Mouse (Mus musculus) kidney, adult 11 months (tissue): ENCODE measurements around the gene Fars2.

ENCODE experiments used
- DNase-seq: peaks from one replicate; pipeline ENCODE4 v3.0.0; 2022

The Fars2 gene

DNA sequence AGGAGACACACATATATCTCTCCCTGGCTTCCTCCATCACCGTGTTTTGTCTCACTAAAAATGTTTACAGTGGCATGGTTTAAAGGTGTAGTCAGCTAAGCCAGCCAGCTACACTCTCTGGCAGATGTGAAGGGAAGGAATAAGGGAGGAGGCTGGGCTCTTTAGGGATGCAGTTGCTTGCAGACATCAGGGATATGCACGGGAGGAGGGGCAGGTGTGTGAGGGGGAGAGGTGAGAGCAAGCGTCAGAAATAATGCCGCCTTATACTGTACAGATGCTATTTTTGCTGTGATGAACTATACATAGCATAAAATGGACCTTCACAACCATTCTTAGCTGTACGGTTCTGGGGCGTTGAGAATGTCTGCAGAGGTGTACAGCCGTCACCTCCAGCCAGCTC lies 467.0 kb downstream of the Fars2 start:
- DNase-seq, result no peak

DNA sequence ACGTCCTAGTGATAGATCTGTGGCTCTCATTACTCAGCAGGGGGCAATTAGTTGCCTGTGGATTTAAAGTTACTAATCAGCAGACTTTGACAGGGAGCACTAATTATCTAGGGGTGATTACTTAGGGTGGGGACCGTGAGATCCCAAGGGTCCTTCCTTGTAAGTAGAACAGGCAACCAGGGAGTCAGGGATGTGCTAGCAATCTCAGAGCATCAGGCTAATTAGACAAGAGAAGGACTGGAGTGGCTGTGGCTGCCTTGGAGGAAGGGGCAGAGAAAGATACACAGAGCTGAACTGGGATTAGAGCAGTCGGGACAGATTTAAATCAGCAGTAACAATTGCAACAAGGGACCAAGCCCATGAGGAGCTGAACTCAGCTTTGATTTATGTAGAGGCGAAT lies 471.9 kb downstream of the Fars2 start:
- DNase-seq, result no peak

DNA sequence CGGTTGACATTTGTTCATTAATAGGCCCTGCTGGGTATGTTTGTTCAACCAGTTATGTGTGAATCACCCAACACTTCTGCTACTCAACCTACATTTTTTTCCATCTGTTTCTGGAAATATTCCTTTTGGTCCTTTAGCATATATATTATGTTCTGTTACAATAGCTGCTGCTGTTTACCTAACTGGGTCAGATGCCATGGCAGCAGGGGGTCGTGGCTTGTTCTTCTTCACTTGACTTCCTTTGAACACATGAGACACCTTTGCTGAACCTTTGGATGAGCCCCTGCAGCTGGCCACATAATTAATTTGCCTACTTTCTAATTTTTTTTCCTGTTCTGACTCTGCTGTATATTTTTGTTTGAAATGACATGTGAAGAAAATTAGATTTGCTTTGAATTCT lies 475.1 kb downstream of the Fars2 start:
- no peak for DNase-seq

DNA sequence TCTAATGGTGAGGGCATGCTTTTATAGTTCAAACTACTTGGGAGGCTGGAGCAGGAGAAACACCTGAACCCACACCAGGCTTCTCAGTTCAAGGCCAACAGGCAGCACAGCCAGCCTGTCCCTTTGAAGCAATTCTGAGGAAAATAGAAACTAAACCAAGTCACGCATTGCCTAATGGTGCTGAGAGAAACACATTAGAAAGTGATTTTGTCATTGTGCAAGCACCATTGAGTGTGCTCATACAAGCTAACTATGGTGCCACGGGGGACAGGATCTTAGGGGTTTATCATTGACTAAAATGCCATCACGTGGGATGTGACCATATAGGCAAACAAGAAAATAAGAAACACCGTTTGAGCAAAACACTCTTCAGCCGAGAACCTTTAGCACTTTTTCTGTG lies 489.5 kb downstream of the Fars2 start:
- DNase-seq, result no peak

DNA sequence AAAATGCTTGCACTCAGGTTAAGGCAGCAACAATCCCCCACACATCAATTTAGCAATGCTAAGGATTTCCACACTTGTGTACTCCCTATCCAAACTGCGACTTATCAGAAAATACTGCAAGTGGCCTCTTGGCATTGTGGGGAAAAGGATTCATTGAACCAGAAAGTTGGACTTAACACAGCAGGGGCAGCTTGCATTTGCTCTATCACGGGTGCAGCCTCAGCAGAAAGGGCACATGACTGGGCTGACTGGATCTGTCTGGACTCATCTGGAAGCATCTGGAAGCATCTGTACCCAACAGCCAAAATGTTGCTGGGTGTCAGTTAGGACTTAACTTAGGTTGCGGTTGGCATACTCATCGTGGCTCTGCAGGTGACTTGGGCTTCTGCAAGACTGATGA lies 490.7 kb downstream of the Fars2 start:
- DNase-seq, result peak; percentile 84

GRCm38 (mm10) chr13:36610426-36610825 lies 493.2 kb downstream of the Fars2 start:
- peak; percentile 71 for DNase-seq

- DNase-seq, result no peak
These were observed 495.9 kb downstream of the Fars2 start for GRCm38 (mm10) chr13:36612785-36613750.

DNA sequence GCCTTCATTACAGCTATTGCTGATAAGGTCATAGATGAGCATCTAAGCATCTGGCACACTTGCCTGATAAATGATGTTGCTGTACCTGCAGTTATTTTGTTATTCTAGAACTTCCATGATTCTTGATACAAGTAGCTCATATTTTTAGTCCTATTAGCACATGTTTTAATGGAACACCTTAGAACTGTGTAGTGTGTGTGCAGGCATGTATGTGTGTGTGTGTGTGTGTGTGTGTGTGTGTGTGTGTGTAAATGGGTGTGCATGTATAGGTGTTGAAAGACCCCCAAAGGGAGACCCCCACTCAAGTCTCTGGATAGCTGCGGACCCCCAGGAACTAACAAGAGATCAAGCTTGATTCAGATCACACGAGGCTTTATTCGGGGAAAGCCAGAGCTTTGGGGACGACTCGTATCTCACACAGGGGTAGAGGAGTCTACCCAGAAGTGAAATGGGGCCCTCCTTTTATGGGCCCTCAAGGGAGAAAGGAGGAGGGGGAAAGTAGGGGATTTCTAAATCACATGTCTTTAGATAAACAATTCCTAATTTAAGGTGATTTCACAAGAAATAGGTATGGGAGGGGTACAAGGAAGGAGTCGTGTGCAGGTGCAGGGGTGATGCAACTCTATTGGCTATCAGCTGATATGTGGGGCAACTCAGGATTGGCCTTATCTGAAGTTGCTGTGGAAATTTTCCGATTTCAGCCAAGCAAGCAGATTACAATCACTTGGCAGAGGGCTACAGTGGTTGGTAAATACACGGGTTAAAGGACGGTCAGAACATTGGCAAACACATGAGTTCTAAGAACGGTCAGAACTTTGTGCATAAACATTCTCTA lies 503.5 kb downstream of the Fars2 start:
- peak; percentile 47 for DNase-seq

DNA sequence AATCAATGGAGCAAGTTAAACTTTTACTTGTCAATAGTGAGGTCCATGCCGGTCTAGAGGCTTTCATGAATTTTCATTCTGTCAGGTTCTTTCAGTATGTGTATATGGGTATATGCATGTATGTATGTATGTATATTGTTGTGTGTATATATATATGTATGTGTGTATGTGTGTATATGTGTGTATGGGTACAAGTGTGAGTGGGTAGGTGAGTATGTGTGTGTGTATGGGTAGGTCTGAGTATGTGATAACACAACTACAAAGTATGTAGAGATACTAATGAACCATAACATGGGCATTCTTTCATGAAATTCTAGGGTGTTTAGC lies 504.1 kb downstream of the Fars2 start:
- no peak for DNase-seq

- DNase-seq, result no peak
These were observed 506.3 kb downstream of the Fars2 start for GRCm38 (mm10) chr13:36623556-36623955.

- no peak for DNase-seq
These were observed 511.9 kb downstream of the Fars2 start for GRCm38 (mm10) chr13:36629154-36629553.

- no peak for DNase-seq
These were observed 531.0 kb downstream of the Fars2 start for GRCm38 (mm10) chr13:36648257-36648656.

DNA sequence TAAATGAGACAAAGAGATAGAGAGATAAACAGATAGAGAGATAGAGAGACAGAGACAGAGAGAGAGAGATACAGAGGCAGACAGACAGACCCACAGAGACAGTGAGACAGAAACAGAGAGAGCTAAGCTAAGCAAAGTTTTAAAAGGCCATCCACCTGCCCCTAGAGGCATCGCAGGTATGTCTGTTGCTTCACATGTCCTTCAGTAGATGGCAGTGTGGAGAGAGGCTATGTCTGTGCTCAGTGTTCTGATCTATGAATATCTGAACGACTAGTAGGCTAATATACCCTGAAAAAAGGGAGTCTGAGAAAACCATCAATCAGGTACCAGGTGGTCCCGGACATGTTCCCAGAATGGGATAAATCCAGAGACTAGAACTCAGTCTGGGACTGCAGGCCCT lies 537.0 kb downstream of the Fars2 start:
- DNase-seq, result no peak

DNA sequence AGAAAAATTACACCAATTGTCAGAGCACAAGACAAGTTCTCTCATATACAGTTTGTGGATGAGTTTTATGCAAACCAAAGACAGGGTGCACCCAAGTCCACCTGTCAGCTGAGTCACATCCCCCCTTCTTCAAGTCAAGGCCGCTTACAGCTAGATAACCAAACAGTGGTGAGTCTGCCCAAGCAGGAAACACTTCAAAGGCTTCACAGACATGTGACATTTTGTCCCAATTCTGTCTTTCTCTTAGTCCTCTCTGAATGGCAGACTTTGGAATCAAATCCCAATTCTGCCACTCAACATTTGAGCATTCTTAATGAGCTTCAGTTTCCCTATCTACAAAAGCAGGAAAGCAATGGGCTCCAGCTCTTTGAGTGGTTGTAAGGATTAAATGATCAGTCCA lies 562.1 kb downstream of the Fars2 start:
- no peak for DNase-seq

GRCm38 (mm10) chr13:36680690-36681355 lies 563.6 kb downstream of the Fars2 start:
- no peak for DNase-seq

DNA sequence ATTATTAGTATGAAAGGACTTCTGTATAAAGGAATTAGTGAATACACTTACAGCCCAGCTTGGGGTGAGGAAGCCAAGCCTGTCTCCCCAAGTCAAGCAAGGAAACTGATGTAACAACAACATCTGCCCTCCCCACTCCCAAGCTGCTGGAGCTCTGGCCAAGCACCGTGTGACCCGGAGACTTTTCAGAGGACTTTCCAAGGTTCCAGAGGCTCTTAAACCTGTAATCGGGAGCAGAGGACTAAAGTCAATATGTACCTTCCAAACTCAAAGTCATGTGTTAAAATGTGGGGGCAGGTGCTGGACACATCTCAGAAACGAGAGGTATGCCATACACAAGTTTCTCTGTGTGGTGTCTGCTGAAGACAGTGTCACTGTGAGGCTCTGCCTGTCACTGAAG lies 566.4 kb downstream of the Fars2 start:
- no peak for DNase-seq

GRCm38 (mm10) chr13:36695516-36696201 lies 578.4 kb downstream of the Fars2 start:
- DNase-seq, result peak; percentile 12

- DNase-seq, result peak; percentile 9
These were observed 579.1 kb downstream of the Fars2 start for GRCm38 (mm10) chr13:36696351-36696771.

GRCm38 (mm10) chr13:36707088-36707690 lies 590.0 kb downstream of the Fars2 start:
- no peak for DNase-seq

- DNase-seq, result no peak
These were observed 596.9 kb downstream of the Fars2 start for GRCm38 (mm10) chr13:36714101-36714500.

- no peak for DNase-seq
These were observed 599.5 kb downstream of the Fars2 start for GRCm38 (mm10) chr13:36716708-36717107.

- DNase-seq, result no peak
These were observed 600.2 kb downstream of the Fars2 start for GRCm38 (mm10) chr13:36717376-36717775.
